Mouse (Mus musculus) intestine, embryonic 16.5 days (tissue): Measurements from ENCODE around the gene Cct8l1. TPM values are rescaled to one million over a fixed set of nuclear protein-coding genes. Genes with fewer than 3 reads are reported as not detected.

ENCODE experiments used
- ATAC-seq: fragments of 200-750 bp; cut with Nextera tagmentation; 2 replicates; pipeline ENCODE4 v1.8.0; 2017; ENCODE audit warnings: moderate TSS enrichment, moderate library complexity
- H3K27ac ChIP-seq: fragments of 300-500 bp; sonication (generic); 2 replicates; pipeline ENCODE4 v1.5.1; 2014; ENCODE audit warnings: mild to moderate bottlenecking, low read length
- H3K27me3 ChIP-seq: fragments of 300-500 bp; sonication (generic); replicated peaks from 2 replicates; pipeline ENCODE4 v1.6.1; 2014; ENCODE audit warnings: low read length, control low read depth, mixed read lengths; ENCODE audit not compliant: control insufficient read depth, insufficient read depth
- H3K36me3 ChIP-seq: fragments of 300-500 bp; sonication (generic); 2 replicates; pipeline ENCODE4 v1.6.1; 2014; ENCODE audit warnings: low read length, control low read depth; ENCODE audit not compliant: control insufficient read depth, insufficient read depth
- H3K4me1 ChIP-seq: fragments of 300-500 bp; sonication (generic); 2 replicates; pipeline ENCODE4 v1.6.1; 2014; ENCODE audit warnings: low read length, control low read depth, mixed read lengths; ENCODE audit not compliant: control insufficient read depth, insufficient read depth
- H3K4me2 ChIP-seq: fragments of 300-500 bp; sonication (generic); 2 replicates; pipeline ENCODE4 v1.6.1; 2014; ENCODE audit warnings: low read depth, low read length, control low read depth
- H3K4me3 ChIP-seq: fragments of 300-500 bp; sonication (generic); 2 replicates; pipeline ENCODE4 v1.5.1; 2014; ENCODE audit warnings: mild to moderate bottlenecking, low read length
- H3K9ac ChIP-seq: fragments of 300-500 bp; sonication (generic); 2 replicates; pipeline ENCODE4 v1.6.1; 2014; ENCODE audit warnings: low read depth, low read length
- H3K9me3 ChIP-seq: fragments of 300-500 bp; sonication (generic); 2 replicates; pipeline ENCODE4 v1.6.1; 2016; ENCODE audit warnings: low read length, control low read depth; ENCODE audit not compliant: control insufficient read depth
- WGBS: fragments of 180-500 bp; shearing (Covaris S2); extraction: QIAGEN DNeasy Blood & Tissue Kit; methylation state at CpG from one replicate; pipeline ENCODE4 v1.1.7; 2014; 5-methylcytosine and 5-hydroxymethylcytosine counted together
- polyA plus RNA-seq: library from polyadenylated mRNA; unstranded; fragments of >200 nt; fragmentation: Nextera tagmentation; extraction: Ambion mirVana; gene quantifications from 2 replicates; pipeline ENCODE4 v1.2.1, GENCODE M21; 2015

Gene Cct8l1
- polyA plus RNA-seq, 1 experiment from 2014 or later = not detected

- no peaks in the 10 kb centered on the region for H3K36me3 ChIP-seq
- ATAC-seq = peak; percentile 88
- H3K4me3 ChIP-seq = no peak overlapping the region
- peak overlapping the region; percentile 65 for H3K27ac ChIP-seq
- no peak overlapping the region for H3K4me2 ChIP-seq
- H3K27me3 ChIP-seq = no peaks in the 10 kb centered on the region
- H3K9ac ChIP-seq = no peak overlapping the region
- no peaks in the 10 kb centered on the region for H3K9me3 ChIP-seq
- no peaks in the 10 kb centered on the region for H3K4me1 ChIP-seq
- 33% methylated on average over 6 of the region's 6 CpGs for WGBS
Measured at GRCm38 (mm10) chr5:25536921-25537409, 21.1 kb downstream of the Cct8l1 start.

GRCm38 (mm10) chr5:25540412-25540811 is 24.5 kb downstream of the Cct8l1 start:
- ATAC-seq = no peak; the same call in 1 of the 2 replicates
- Histone ChIP-seq H3K27ac (no peak overlapping the region), H3K4me1 (no peaks in the 10 kb centered on the region), H3K4me2 (no peak overlapping the region), H3K36me3 (no peaks in the 10 kb centered on the region), H3K27me3 (no peaks in the 10 kb centered on the region), H3K9ac (no peak overlapping the region), H3K9me3 (no peaks in the 10 kb centered on the region), H3K4me3 (no peak overlapping the region)

- Histone ChIP-seq H3K9ac (no peak overlapping the region), H3K4me1 (no peaks in the 10 kb centered on the region), H3K27ac (no peak overlapping the region), H3K9me3 (no peaks in the 10 kb centered on the region), H3K4me3 (no peak overlapping the region), H3K4me2 (no peak overlapping the region), H3K36me3 (no peaks in the 10 kb centered on the region), H3K27me3 (no peaks in the 10 kb centered on the region)
- 70% methylated on average over 3 of the region's 3 CpGs for WGBS
- ATAC-seq = no peak
Measured at GRCm38 (mm10) chr5:25540921-25541320, 25.1 kb downstream of the Cct8l1 start.

- Histone ChIP-seq H3K4me1 (no peaks in the 10 kb centered on the region), H3K27ac (no peak overlapping the region), H3K4me3 (no peak overlapping the region), H3K4me2 (no peak overlapping the region), H3K9ac (no peak overlapping the region), H3K27me3 (no peaks in the 10 kb centered on the region), H3K36me3 (no peaks in the 10 kb centered on the region), H3K9me3 (no peaks in the 10 kb centered on the region)
- WGBS = 71% methylated on average over 2 of the region's 2 CpGs
- ATAC-seq = no peak
Measured at GRCm38 (mm10) chr5:25541661-25542060, 25.8 kb downstream of the Cct8l1 start.

- no peak for ATAC-seq
- Histone ChIP-seq H3K9me3 (no peaks in the 10 kb centered on the region), H3K4me3 (no peak overlapping the region), H3K4me1 (no peaks in the 10 kb centered on the region), H3K4me2 (no peak overlapping the region), H3K36me3 (no peaks in the 10 kb centered on the region), H3K27me3 (no peaks in the 10 kb centered on the region), H3K27ac (no peak overlapping the region), H3K9ac (no peak overlapping the region)
- 89% methylated on average over 3 of the region's 3 CpGs for WGBS
Measured at GRCm38 (mm10) chr5:25544061-25544460, 28.2 kb downstream of the Cct8l1 start.

GRCm38 (mm10) chr5:25544566-25544965 is 28.7 kb downstream of the Cct8l1 start:
- Histone ChIP-seq H3K27me3 (no peaks in the 10 kb centered on the region), H3K36me3 (no peaks in the 10 kb centered on the region), H3K4me1 (no peaks in the 10 kb centered on the region), H3K9ac (no peak overlapping the region), H3K4me2 (no peak overlapping the region), H3K27ac (no peak overlapping the region), H3K4me3 (no peak overlapping the region), H3K9me3 (no peaks in the 10 kb centered on the region)
- WGBS = 77% methylated on average over 5 of the region's 5 CpGs
- ATAC-seq = no peak

GRCm38 (mm10) chr5:25546912-25547311 is 31.0 kb downstream of the Cct8l1 start:
- Histone ChIP-seq H3K36me3 (no peaks in the 10 kb centered on the region), H3K9ac (no peak overlapping the region), H3K4me3 (no peak overlapping the region), H3K27ac (no peak overlapping the region), H3K27me3 (no peaks in the 10 kb centered on the region), H3K4me1 (no peaks in the 10 kb centered on the region), H3K4me2 (no peak overlapping the region), H3K9me3 (no peaks in the 10 kb centered on the region)
- ATAC-seq = no peak
- WGBS = 87% methylated on average over 2 of the region's 2 CpGs

- ATAC-seq = no peak
- 79% methylated on average over 1 of the region's 1 CpGs for WGBS
- H3K27me3 ChIP-seq = no peaks in the 10 kb centered on the region
- no peaks in the 10 kb centered on the region for H3K4me1 ChIP-seq
- no peak overlapping the region for H3K27ac ChIP-seq
- H3K36me3 ChIP-seq = no peaks in the 10 kb centered on the region
- no peaks in the 10 kb centered on the region for H3K9me3 ChIP-seq
- no peak overlapping the region for H3K4me3 ChIP-seq
- no peak overlapping the region for H3K9ac ChIP-seq
- H3K4me2 ChIP-seq = no peak overlapping the region
Measured at GRCm38 (mm10) chr5:25550912-25551311, 35.0 kb downstream of the Cct8l1 start.

- WGBS = 82% methylated on average over 1 of the region's 1 CpGs
- H3K4me3 ChIP-seq = no peak overlapping the region
- no peak for ATAC-seq
- no peak overlapping the region for H3K9ac ChIP-seq
- H3K27me3 ChIP-seq = no peaks in the 10 kb centered on the region
- no peak overlapping the region for H3K4me2 ChIP-seq
- no peaks in the 10 kb centered on the region for H3K4me1 ChIP-seq
- H3K27ac ChIP-seq = no peak overlapping the region
- no peaks in the 10 kb centered on the region for H3K36me3 ChIP-seq
- H3K9me3 ChIP-seq = no peaks in the 10 kb centered on the region
Measured at GRCm38 (mm10) chr5:25554210-25554609, 38.3 kb downstream of the Cct8l1 start.

GRCm38 (mm10) chr5:25554689-25555088 is 38.8 kb downstream of the Cct8l1 start:
- ATAC-seq = no peak
- H3K4me2 ChIP-seq = no peak overlapping the region
- H3K9ac ChIP-seq = no peak overlapping the region
- no peaks in the 10 kb centered on the region for H3K27me3 ChIP-seq
- no peak overlapping the region for H3K27ac ChIP-seq
- H3K4me1 ChIP-seq = no peaks in the 10 kb centered on the region
- H3K36me3 ChIP-seq = no peaks in the 10 kb centered on the region
- WGBS = 53% methylated on average over 1 of the region's 1 CpGs
- no peak overlapping the region for H3K4me3 ChIP-seq
- no peaks in the 10 kb centered on the region for H3K9me3 ChIP-seq
